Mouse (Mus musculus) CD4-positive helper T cell, adult 2 months (primary cell): Measurements from ENCODE around the gene Olfr577.

Source experiments
- DNase-seq: peaks from one replicate; pipeline ENCODE4 v3.0.0-alpha.2; 2012; ENCODE audit warnings: low read depth, missing footprints, low spot score

Olfr577 gene

GRCm38 (mm10) chr7:102975843-102976242 is at the start of gene Olfr577:
Gene Olfr577, minus strand, starts transcription at chr7:102975943.
- no peak for DNase-seq

GRCm38 (mm10) chr7:102989224-102989623 is 13.5 kb upstream of the Olfr577 start, which contains the start of gene Olfr578:
Gene Olfr578, minus strand, starts transcription at chr7:102989324.
- DNase-seq = no peak

GRCm38 (mm10) chr7:102974399-102974798 is 1.3 kb downstream of the Olfr577 start:
- no peak for DNase-seq

GRCm38 (mm10) chr7:102962360-102962759 is 13.4 kb downstream of the Olfr577 start, which contains the start of gene Olfr576:
Gene Olfr576, plus strand, starts transcription at chr7:102962660.
- no peak for DNase-seq

DNA sequence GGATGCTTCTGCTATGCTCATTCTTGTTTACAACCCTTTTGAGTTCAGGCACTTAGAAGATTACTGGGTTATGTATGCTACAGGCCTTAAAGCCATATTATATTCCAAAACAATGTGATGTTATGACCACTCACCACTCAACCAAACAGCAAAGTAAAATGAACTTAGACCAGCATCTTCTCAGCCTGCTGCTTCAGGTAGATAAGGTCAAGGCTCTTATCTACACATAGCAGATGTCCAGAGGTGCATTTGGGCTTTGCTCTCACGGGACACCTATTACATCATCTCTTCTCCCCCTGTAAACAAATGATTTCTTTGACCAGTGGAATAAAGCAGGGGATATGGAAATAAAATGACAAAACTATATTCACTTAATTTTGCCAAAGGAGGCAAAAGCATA is 17.1 kb downstream of the Olfr577 start, which contains the start of gene Olfr575:
Olfr575 (minus strand) TSS at position 183 of the 400 bp plus-strand sequence.
- no peak for DNase-seq

DNA sequence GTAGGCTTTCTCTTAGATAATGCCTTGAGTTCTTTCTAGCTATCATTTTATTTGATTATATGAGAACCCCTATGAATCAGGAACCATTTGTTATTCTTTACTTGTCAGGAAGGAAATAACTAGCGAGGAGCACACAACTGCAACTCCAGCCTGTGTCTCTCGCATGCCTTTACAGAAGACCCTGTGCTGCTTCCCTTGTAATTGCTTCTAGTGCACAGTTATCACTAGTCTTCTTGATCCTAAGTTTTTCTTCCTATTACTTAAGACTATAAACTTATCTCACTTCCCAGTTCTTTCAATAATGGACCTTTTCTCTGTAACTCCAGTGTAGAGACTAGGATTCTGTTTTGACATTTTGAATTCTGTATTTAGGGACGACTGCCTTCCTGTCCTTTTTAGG is 17.6 kb downstream of the Olfr577 start:
- DNase-seq = no peak

GRCm38 (mm10) chr7:102950732-102951131 is 25.0 kb downstream of the Olfr577 start:
- no peak for DNase-seq

GRCm38 (mm10) chr7:102948167-102948566 is 27.6 kb downstream of the Olfr577 start, which contains the start of gene Olfr574:
Gene Olfr574, plus strand, starts transcription at chr7:102948467.
- no peak for DNase-seq

DNA sequence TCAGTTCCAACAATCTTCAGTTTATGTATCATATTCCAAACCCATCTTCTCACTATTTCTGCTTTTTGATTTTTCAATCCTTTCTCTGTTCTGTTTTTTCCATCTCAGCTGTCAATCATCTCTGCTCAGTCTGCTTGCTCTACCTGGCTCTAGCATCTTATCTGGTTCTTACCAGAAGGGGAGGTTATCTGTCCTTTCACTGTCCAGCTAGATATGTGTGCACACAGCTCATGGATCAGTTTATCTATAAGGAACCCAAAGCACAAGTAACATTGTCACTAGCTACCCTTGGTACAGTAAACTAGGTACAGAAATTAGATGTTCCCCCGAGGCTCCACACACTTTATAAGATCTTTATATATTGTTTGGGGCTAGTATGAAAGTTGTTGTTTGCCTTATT is 32.3 kb downstream of the Olfr577 start:
- no peak for DNase-seq

DNA sequence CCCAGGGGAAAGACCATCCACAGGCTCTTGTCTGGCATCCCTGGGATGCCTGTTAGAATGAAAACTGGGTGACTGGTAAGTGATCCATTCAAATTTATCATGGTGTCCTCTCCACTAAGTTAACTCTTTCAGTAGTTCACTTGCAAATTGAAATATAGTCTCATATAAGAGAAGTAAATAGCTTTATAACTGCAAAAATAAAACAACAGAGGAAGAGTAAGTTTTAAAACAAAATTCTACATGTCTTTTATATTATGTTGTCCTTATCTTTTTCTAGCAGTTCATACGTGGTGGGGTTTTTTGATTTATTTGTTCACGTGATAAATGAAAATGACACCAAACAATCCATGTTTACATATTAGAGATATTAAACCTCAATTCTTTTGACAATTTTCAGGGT is 33.3 kb downstream of the Olfr577 start, which contains the start of gene Olfr573-ps1:
Olfr573-ps1 (minus strand) TSS at position 101 of the 400 bp plus-strand sequence.
- DNase-seq = no peak

- no peak for DNase-seq
These were observed 48.6 kb downstream of the Olfr577 start for GRCm38 (mm10) chr7:102927105-102927504.

DNA sequence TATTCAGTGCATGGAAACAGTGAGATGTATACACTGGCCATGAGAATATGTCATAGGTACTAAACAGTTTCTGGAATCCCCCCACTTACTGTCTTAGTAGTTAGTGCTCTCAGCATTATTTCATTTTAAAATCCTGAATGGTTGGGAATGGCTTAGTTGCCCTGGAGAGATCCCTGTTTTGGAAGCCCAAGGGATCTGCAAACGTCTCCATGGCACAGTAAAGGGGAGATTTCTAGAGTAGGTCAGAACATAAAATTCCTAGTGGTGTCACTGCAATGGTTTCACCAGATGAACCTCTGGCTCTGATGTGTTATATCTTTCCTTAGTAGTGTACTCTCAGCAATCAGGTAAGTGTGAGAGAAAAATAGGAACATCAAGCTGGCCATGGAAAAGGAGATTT is 51.6 kb downstream of the Olfr577 start, which contains the start of gene Olfr572:
Olfr572 (plus strand) TSS at position 301 of the 400 bp plus-strand sequence.
- DNase-seq = no peak
